Mouse (Mus musculus): ENCODE results near the gene Grm7.

Grm7 gene

DNA sequence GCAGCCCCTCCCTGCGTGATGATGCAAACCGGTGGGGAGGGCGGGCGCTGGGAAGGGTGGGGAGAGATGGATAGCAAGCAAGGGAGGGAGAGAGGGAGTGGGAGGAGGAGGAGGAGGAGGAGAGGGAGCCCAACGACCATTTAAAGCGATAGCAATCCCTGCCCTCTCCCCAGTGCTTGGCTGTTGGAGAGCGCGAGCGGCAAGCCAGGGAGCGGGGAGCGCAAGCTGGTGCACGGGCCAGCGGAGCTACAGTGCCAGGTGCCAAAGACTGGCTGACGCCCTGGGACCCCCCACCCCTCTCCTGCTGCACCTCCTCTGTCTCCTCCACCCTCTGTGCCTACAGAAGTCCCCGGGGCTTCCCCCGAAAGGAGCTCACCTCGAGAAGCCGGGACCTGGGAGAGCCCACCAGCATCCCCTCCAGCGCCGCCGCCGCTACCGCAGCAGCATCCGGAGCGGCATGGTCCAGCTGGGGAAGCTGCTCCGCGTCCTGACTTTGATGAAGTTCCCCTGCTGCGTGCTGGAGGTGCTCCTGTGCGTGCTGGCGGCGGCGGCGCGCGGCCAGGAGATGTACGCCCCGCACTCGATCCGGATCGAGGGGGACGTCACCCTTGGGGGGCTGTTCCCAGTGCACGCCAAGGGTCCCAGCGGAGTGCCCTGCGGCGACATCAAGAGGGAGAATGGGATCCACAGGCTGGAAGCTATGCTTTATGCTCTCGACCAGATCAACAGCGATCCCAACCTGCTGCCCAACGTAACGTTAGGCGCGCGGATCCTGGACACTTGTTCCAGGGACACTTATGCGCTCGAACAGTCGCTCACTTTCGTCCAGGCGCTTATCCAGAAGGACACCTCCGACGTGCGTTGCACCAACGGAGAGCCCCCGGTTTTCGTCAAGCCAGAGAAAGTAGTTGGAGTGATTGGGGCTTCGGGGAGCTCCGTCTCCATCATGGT, at the start of gene Grm7:
TSS of gene Grm7 (plus strand) at position 171 of the 951 bp plus-strand sequence.
- in situ Hi-C loops (cut with MseI, MboI), result no loop called here

- in situ Hi-C loops (cut with MseI, MboI), result no loop called here
Observed at GRCm38 (mm10) chr6:110645041-110645410, 355 bp upstream of the Grm7 start.

DNA sequence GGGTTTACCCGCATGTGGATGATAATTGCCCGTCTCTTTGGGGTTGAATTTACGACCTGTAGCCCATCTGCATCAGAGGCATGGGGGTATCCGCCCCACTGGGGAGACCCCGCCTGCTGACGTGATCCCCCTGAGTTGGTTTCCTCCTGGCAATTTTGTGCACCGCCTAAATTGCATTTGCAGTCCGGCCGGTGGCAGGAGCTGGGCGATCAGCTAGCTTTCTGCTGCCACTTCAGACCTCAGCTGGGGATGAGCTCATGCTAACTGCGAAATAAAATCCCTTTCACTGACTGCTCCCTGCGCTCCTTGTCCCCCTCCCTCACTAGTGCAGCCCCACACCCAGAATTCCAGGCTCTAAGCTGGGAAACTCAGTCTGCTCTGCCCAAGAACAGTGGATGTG, 1.5 kb downstream of the Grm7 start:
- in situ Hi-C loops (cut with MseI, MboI), result no loop called here

- in situ Hi-C loops (cut with MseI, MboI), result no loop called here
Observed at GRCm38 (mm10) chr6:110649227-110649626, 3.8 kb downstream of the Grm7 start.

DNA sequence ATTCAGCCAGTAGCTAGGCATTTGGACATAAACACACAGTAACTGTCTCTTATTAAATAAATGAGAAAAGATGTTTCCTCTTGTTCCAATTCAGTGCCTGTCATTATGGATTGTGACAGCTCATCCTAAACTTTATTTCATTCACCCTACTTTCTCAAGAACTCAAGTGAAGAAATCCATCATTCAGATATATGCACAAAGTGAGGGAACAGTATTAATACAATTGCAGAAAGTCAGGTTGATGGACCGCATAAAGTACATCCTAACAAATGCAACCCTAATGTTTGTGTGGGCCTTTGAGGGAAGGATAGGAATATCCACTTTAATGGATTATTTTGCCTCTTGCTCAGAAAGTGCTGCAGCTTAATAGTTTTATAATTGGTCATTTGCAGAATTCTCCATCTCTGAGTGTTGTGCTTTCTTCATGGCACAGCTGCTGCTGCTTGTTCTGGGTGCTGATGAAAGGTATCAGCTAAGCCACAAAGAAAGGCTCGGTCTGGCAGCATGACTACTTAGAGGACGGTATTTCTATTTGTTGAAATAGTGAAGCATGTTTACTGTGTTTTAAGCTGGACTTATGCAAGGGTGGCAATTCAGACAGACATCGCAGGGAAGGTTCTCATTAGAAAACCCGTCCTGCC, 8.1 kb downstream of the Grm7 start:
- in situ Hi-C loops (cut with MseI, MboI), result no loop called here

DNA sequence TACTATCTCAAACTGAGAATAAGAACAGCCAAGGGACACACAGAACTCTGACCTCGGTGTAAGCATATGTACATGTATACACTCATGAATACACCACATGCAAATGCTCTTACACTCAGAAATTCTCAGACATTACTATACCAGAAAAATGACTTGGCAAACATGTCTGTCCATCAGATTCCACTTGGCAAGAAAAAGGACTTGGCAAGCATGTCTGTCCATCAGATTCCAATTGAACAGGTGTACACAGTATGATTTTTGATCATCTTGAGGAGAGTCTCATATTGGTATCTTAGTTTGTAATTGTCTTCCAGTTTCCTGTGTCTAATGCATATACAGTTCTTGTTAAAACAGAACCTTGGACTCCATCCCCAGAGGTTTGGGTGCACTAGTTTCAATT, 19.1 kb downstream of the Grm7 start:
- in situ Hi-C loops (cut with MseI, MboI), result no loop called here

DNA sequence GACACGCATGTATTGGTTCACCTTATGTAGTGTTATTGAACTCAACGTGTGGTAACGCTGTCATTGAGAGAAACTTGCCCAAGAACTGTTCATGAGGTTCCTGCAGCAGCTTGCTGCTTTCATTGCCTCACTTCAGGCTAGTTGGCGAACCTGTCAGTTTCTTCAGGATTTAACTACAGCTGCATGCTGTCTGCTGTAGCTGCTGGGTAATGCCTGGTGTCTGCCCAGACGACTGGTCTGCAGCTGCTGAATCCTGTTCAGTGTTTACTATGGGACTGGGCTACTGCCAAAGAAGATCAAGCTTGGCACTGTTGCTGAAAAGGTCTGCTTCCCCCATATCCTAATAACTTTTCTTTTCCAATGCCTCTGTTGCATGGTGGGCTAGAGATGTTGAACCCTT, 23.1 kb downstream of the Grm7 start:
- in situ Hi-C loops (cut with MseI, MboI), result no loop called here

GRCm38 (mm10) chr6:110690954-110691353, 45.6 kb downstream of the Grm7 start:
- in situ Hi-C loops (cut with MseI, MboI), result no loop called here

GRCm38 (mm10) chr6:110709763-110710162, 64.4 kb downstream of the Grm7 start:
- in situ Hi-C loops (cut with MseI, MboI), result no loop called here

- in situ Hi-C loops (cut with MseI, MboI), result no loop called here
Observed at GRCm38 (mm10) chr6:110714943-110715342, 69.6 kb downstream of the Grm7 start.

GRCm38 (mm10) chr6:110723371-110723770, 78.0 kb downstream of the Grm7 start:
- in situ Hi-C loops (cut with MseI, MboI), result no loop called here

DNA sequence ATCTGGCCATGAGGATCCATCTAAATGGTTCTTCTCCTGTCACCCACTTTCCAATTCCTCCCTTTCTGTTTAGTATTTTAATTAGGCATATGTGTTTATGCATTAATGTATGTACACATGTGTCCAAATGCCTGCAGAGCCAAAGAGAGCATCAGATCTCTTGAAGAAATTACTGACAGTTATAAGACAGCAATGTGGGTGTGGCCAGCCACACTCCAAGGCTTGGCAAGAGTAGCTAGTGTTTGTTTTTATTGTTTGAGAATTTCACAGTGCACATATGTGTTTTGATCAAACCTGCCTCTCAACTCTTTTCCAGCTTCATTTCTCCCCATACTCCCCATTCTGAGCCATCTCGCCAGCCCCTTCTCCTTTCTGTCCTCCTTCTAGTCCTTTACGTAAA, 88.5 kb downstream of the Grm7 start:
- in situ Hi-C loops (cut with MseI, MboI), result no loop called here

DNA sequence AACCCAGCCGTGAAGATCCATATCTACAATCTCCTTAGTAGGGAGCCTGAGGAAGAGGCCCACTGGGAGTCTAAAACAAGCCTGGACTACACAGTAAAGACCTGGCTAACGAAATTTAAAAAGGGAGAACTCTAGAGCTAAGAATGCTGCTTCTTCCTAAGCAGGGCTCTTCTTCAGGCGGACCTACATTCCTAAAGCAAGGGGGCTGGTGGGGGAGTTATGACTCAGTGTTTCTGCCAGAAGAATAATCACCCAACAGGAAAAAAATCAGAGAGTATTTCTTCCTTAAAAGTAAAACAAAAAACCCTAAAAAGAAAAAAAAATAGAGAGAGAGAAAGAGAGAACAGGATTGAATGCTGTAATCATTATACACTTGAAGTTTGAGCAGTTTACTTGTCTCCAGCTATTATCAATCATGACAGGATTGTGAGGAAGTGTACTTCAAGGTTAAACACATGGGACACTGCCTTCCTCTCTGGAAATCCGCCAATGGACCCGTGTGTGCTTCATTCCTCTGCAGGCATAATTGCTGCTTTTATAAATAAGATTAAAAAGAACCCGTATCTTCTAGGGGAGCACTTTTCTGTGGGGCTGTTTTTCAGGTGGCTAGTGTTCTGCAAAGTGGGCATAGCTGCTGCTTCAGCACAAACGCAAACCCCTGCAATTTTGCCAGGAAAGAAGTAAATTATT, 98.7 kb downstream of the Grm7 start:
- in situ Hi-C loops (cut with MseI, MboI), result no loop called here

DNA sequence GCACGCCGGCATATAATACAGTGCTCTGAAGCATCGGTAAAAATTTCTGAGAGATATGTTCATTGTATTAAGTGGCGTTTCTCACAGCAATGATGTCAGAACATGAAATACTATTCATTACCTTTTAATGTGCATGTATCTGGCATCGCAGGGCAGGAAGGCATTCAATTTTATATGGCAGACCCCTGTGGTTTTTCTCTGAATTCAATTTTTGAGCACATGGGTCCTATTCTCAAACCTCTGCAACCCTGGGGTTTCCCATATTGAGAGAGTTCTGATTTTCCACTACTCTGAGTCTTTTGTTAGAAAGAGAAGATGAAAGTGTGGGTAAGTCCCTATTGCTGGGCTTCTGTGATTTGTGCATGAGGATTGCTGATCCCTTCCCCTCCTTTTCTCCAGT, 110.5 kb downstream of the Grm7 start:
- in situ Hi-C loops (cut with MseI, MboI), result no loop called here

- in situ Hi-C loops (cut with MseI, MboI), result no loop called here
Observed at GRCm38 (mm10) chr6:110769588-110769987, 124.2 kb downstream of the Grm7 start.

DNA sequence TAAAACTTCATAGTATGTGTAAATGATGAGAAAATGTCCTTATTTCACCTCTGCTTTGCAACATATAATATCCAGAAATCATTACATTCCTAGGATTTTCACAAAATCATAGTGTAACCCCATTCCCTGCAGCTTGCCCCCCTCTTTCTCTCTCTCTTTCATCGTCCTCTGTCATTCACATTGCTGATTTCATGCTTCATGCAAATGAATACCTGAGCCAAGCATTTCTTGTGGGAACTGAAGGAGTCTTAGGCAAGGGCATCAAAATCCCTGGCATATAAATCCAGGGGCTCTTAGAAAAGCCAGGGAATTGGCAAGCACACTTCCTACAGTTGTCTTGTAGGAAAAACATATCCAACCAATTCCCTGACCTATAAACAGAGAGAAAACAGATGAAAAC, 127.3 kb downstream of the Grm7 start:
- in situ Hi-C loops (cut with MseI, MboI), result no loop called here

GRCm38 (mm10) chr6:110776046-110776445, 130.7 kb downstream of the Grm7 start:
- in situ Hi-C loops (cut with MseI, MboI), result no loop called here

DNA sequence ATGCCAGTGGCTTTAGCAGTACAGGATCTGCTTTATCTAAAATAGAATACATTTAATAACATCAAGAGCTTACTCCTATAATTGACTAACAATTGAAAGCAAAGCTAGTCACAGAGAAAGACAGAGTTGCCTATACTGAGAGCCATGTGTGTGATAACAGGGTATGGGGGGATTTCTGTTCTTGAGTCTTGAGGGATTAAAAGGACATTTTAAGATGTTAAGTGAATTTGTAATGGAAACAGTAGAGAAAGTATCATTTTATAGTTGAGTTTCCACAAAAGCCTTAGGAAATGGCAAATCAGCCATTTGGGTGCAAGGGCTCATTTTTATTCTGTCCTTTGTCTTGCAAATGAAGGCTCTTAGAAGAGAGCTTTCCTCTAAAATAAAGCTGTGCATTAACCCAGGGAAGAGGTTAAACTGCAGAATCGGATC, 140.1 kb downstream of the Grm7 start:
- in situ Hi-C loops (cut with MseI, MboI), result no loop called here

GRCm38 (mm10) chr6:110792696-110793095, 147.3 kb downstream of the Grm7 start:
- in situ Hi-C loops (cut with MseI, MboI), result no loop called here

- in situ Hi-C loops (cut with MseI, MboI), result no loop called here
Observed at GRCm38 (mm10) chr6:110807481-110807880, 162.1 kb downstream of the Grm7 start.

DNA sequence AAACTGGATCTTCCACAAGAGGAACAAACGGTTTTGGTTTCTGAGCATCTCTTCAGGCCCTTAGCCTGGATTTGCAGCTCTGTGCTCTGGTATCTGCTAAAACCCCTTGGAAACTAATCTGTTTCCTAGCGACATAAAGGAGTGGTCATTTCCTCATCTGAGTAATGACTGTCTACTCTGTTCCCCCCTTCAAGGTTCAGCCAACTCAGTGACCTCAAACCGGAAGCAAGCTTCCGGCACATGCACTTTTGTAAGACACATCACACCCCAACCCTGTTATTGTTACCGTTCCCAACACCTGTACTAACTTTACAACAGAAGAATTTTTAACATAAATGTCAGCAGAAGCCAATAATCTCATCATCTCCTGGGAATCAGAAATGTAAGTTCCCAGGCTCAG, 166.8 kb downstream of the Grm7 start:
- in situ Hi-C loops (cut with MseI, MboI), result no loop called here

GRCm38 (mm10) chr6:110818236-110818635, 172.9 kb downstream of the Grm7 start:
- in situ Hi-C loops (cut with MseI, MboI), result no loop called here

Measured in mouse trophoblast stem cell (cell line).